Mouse (Mus musculus) c-Kit-positive CD71-negative TER-119-negative erythroid progenitor cells, embryonic 14.5 days (primary cell): Measurements from ENCODE around the gene Tmtc4.

Experiments
- DNase-seq: peaks from one replicate; pipeline ENCODE4 v3.0.0-alpha.2; 2013; ENCODE audit warnings: low read depth

The Tmtc4 gene

DNA sequence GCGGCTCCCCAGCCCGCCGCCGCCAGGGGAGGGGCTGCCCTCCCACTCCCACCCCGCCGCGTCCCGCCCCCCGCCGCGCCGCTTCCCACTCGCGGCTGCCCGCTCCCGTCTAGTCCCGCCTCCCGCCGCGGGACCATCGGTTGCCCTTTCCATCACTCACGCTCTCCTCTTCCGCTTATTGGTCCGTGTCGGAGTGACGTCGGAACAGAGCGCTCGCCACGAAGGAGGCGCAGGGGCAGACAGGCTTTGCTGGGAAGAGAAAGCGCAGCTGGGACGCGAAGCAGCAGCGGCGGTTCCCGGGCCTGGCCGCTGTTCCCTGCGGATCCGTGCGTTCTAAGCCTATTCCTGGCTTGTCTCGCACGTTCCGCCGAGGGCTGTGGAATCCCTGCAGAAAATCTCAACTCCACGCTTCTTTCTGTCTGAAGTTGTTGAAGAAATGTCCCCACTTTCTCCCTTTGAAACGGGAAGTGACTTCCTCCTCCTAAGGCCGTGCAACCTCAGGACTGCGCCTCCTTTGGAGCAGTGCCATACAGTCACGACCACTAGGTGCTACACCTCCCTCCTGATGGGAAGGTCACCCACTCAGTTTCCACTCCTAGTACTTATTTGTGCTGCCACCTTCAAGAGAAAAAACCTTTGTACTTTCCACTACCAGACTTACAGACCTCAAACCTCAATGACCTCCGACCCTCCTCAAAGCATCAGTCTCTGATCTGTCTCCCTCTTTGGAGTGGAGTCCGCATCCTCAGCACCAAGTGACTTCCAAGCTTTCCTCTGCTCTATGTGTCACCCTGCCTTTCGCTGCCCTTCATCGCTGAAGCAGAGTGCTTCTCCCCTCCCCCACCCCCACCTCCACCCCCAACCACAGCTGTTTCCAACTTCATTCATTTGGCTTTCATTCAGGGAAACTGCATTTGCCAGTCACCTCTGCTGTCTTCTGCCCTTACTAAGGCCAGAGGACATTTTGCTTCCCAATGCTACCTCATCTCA lies at the start of gene Tmtc4:
TSS of gene Tmtc4 (minus strand) at position 810 of the 990 bp plus-strand sequence.
- peak; percentile 86 for DNase-seq

DNA sequence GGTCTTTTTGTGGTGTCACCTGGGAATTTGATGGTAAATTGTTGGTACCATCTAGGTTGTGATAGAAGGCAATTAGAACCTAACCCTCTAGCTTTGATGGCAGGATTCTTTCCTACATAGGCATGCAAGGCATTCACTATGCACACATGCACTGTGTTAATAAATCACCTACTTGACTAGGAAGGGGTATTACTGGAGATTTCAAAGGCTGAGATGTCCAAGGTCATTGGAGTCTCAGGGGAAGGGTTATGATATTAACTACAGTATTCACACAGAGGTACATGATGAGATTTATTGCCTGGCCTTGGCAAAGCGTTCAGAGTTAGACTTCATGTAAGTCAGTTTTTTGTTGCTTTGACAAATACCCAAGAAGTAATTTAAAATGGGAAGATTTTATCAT lies 48.6 kb upstream of the Tmtc4 start:
- DNase-seq, result no peak

DNA sequence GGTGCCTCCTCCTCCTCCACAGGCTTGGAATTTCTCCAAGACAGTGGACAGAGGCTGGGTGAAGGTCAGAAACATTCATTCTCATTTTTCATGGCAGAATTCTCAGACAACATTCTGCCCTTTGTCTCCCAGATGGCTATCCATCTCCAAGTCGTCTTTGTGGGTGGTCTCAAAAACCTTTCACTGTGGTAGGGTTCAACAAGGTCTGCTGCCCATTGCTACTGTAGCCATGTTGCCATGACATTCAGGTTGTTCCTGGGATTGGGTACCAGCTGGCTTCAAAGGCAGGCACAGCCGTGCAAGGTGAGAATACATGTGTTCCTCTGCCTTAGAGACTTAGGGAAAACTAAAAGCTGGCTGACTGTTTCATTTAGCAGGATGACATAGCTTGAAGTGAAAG lies 44.0 kb upstream of the Tmtc4 start:
- no peak for DNase-seq

DNA sequence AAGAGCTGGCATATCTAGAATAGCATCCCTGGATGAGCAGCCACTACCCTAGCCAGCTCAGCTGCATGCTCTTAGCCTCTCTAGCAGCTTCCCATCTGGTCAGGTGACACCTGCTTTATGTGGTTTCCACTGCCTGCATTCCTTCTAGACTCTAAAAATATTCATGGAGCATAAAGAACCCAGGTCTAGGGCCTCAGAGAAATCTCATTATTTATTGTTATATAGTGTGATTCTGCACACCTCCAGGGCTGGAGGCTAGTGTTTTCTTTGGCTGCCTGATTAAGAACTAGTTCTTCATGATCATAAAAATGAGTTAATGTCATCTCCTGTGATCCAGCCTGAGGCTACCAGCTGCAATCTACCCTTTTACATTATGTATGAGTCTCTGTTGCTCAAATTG lies 39.1 kb upstream of the Tmtc4 start:
- no peak for DNase-seq

DNA sequence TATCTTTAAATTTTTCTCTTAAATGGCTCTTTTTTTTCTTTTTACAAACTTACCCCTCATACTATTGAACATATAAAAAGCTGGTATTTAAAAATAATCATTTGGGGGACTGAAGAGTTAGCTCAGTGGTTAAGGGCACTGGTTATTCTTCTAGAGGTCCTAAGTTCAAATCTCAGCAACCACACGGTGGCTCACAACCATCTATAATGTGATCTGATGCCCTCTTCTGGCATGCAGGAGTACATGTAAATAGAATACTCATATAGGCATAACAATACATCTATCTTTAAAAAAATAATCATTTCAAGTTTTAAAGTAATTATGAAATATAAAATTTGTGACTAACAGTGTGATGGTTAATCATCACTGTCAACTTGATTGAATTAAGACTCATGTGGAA lies 32.5 kb upstream of the Tmtc4 start:
- no peak for DNase-seq

DNA sequence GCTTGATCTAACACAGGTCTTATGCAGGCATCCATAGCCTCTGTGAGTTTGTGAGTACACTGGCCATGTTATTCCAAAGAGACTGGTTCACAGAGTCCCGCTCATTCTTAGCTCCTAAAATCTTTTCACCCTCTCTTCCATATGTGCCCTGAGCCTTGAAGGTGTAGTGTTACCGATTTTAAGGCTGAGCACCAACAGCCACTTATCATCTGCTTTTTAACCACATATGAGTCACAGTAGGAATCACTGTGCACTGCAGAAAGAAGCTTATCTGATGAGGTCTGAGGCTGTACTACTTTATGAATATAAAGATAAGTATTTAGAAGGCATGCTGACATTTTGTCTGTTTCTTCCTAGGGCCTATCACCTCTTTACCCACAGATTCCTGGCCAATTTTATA lies 31.9 kb upstream of the Tmtc4 start:
- DNase-seq, result no peak

DNA sequence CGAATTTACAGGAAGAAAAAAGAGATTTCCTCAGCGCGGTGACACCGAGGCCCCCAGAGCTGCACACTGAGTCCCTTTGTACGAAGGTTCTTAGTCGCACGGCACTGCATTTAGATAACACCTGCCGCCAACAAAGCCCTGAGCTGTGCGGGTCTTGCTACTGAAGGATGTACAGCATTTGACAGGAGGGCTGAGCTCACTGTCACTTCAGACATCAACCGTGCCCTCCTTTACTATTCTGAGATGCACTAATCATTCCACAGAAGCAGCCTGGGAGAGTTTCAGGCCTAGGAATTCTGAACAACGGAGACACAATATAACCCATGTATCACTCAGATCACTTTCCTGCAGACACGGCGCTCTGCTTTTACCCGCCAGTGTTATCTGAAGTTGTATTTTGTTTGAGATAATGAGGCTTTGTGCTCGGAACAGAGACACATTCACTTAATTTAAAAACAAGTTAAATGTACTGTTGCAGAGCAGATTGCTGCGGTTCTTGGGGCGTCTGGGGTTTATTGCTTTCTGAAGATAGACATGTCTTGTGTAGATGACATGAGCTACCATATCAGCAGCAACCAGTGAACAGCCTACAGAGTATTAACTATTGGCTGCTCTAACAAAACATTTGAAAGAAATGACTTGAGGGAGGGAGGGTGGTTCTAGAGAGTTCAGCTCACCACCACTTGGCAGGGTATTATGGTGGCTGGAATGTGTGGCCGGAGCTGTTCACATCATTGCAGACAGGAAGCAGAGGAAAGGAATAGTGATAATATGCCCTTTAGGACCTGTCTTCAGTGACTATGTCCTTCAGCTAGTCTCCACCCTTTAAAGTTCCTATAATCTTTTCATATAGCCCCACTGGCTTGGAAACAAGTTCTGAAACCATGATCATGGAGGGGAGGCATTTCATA lies 25.5 kb upstream of the Tmtc4 start:
- no peak for DNase-seq

DNA sequence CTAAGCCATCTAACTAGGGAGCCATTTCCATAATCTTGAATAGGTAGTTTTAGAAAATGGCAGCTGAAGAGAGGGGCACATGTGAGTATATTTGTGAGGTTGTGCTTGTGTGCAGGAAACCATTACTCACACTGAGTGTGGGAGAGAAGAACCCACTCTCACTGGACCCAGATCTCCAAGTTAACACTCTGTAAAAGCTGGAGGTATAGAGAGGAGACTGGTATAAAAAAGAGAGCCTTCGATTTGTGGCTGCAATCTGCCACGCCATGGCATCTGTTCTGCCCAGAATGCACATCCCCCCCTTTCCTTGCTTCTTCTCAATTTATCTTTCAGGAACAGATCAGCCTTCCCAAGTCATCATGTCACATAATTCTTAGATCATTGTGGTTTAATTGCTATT lies 24.8 kb upstream of the Tmtc4 start:
- no peak for DNase-seq

DNA sequence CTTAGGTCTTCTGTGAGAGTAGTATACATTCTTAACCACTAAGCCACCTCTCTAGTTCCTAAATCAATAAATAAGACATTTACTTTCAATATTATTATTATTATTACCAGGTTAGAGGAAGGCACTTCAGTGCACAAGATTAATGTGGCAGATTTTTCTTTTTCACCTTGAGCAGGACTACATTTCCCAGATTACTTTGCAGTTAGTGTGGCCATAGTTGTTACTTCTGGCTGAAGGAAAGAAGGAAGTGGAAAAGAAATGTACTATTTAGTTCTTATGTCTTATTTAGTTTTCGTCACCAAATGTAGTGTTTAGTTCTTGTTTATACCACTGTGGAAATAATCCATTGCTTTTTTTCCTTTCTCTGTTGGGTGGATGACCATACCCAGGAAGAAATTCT lies 19.9 kb upstream of the Tmtc4 start:
- DNase-seq, result no peak

DNA sequence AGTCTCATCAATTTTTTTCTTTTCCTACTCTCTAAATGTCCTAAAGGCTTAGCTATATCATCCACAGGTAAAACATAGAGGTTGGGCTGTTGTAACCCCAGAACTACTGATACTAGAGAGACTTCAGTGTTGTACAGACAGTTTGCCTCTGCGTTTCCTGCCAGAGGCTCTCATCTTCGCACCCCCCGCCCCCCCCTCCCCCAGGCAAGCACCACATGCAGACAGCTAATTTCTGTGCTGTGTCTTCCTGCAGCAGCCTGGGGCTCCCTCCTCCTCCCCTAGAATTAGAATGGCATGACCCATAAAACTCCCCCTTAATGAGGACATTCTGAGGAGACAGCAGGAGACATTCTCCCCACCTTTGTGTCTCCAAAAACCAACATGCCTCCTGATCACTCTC lies 17.6 kb upstream of the Tmtc4 start:
- no peak for DNase-seq

DNA sequence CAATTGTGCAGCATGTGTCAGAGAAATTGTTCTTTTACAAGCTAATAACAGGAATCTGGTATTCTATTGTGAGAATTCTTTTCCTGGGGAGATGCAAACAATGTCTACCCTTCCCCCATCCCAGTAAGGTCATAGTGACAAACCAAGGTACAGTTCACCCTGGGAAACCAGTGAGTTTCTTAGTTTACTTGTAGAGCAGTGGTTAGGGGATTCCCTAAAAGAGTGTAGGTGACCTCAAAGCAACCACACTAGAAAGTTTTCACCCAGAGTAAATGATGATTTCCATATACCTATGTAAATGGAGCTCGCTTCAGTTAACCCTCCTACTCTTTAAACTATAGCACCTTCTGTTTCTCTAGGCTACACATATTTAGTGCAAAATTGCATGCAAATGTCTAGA lies 13.6 kb upstream of the Tmtc4 start:
- DNase-seq, result no peak

DNA sequence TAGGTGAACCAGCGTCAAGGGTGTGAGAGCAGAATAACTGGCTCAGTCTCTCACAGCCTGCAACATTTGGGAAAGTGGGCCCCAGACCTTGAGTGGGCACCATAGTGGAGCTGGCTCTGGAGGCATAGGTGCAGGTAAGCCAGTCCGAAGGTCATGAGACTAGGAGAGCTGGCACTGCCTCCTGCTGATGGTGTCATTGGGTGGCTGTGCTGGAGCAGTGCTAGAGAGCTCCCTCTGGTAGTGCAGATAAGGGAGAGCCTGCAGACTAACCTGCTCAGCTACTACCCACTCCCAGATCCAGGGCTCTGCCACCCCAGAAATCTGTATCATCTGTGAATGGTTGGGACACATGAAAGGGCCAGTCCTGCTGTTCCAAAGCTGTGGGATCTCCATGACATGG lies 10.1 kb upstream of the Tmtc4 start:
- DNase-seq, result no peak

DNA sequence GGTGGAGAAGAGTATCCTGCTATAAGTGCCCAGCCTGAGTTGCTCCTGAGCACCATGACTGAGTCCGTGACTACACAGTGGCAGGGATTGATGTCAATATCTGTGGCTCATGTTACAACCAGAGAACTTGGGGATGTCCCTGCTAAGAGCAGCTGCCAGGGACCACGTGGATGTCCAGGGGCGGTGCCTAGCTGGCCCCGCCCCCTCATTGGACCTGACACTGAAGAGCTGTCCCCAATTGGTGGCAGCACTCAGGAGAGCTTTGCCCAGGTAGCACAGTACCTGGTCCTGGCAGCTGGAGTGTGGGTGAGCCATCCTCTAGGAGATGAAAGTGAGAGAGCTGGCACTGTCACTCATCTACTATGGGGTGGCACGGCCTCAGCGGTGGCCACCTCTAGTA lies 9.1 kb upstream of the Tmtc4 start:
- no peak for DNase-seq

DNA sequence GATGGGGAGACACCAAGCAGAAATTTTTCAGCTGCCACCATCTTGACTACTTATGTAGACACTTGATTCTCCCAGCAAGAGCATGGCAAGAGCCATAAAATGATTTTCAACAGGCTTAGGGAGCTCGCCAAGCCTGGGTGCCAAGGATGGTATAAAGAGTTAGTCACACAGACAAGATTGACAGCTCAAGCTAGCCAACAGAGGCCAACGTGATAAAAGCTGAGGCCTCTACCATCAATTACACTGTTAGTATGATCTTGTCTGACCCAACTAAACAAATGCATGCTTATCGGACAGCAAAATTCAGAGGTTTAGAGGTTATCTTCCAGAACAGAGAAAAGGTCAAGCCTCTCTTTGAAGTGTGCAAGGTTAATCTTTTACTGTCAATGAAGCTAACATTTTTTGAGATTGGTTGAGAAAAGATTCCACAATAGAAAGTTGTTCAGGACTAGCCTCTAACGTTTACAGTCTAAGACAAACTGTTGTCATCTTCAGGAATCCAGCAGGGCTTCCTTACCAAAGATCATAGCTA lies 6.8 kb upstream of the Tmtc4 start:
- DNase-seq, result no peak

DNA sequence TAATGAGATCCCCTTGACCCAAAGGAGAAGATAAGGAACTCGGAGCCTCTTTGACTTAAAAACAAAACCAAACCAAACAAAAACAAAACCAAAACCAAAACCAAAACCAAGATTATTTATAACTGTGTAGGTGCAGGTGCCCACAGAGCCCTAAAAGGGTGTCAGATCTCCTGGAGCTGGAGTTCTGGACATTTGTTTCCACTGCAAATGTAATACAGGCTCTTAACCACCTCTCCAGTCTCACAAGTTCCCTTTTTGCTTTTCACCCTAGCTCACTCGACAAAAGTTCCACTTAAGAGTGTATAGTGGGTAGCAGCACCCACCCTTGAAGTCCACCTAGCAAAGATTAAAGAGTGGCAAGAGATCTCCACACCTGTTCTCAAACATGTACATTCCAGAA lies 2.6 kb upstream of the Tmtc4 start:
- DNase-seq, result no peak

DNA sequence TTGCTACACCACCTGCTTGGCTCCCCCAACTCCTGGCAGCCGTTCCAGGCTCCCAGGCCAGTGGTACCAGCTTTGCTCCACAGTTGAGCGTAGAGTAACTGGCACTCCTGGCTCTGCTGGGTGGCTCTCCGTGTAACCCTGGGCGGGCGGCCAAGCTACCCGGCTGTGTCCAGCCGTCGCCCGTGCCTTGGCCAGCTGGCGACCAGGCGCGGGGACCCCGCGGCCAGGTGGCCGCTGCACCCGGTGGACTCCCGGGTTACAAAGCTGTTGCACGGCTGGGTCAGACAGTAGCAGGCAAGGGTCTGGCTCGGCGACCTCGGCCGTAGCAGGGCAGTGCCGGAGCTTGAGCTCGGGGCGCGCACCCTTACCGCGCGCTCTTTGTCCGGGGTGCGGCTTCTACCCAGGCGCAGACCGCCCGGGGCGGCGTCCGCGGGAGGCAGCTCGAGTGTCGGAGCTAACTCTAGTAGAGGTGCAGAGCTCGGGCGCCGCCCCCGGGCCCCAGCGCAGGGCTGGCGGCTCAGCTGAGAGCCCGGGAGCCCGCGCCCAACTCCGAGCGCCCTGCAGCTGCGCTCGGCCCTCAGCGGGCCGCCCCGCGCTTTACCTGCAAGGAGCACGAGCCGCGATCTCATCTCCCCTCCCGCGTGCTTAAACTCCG lies 1.1 kb downstream of the Tmtc4 start:
- DNase-seq, result peak; percentile 42

DNA sequence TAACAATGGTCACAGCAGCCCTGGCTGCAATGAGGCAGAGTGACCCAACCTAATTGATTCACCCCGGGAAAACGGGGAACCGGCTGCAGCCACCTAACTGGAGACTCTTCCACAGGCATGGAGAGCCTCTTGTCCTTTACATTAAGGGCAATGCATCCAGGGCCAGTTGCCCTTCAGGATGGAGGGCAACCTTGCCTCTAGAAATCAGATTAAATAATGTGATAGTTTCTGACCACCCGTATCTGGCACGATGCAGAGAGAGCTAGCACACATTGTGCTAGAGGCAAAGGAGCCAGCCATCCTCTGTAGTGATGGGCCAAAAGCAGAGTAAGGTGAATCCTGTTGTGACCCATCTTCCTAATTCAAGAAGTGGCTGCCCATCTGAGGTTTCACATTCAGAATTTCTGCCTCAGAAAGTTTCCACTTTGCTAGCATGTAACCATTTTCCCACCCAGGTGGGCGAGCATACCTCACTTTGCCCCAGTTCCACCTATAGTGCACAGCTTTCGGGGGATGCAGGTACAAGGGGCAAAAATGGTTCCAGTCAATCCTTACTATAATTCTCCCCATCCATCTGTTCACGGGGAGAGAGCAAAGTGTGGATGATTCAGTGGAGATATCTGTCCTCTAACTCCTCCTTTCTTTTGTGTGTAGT lies 1.9 kb downstream of the Tmtc4 start:
- DNase-seq, result no peak

DNA sequence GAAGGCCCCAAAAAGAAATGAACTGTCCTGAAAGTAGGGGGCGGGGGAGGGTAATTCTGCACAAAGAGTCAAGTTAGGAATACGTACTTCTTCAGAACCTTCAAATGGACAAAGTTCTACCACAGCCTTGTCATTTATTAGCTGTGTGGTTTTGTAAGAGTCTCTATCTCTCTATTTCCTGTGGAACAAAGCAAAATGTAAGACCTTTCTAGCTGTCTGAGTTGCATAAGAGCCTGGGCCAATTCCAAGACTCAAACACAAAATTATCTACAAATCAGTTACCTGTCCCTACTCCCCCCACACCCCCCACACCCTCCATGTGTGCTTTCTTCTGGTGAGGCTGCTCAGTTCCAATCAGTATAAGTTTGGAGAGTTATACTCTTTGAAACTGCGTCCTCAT lies 5.0 kb downstream of the Tmtc4 start:
- DNase-seq, result no peak

DNA sequence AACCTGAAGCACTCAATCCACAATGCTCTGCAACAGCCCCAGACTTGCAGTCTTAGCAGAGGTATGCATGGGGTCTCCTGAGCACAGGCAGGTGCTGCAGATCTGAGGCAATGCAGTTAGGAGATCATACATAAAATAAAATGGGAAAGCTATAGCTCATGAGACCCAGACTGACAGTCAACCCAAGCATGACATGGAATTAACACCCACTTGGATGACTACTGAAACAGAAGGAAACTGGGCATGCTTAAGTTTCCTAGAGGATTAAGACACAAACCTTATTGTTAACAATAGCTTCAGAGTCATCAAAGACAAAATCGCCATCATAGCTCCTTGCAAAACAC lies 6.1 kb downstream of the Tmtc4 start:
- DNase-seq, result no peak

DNA sequence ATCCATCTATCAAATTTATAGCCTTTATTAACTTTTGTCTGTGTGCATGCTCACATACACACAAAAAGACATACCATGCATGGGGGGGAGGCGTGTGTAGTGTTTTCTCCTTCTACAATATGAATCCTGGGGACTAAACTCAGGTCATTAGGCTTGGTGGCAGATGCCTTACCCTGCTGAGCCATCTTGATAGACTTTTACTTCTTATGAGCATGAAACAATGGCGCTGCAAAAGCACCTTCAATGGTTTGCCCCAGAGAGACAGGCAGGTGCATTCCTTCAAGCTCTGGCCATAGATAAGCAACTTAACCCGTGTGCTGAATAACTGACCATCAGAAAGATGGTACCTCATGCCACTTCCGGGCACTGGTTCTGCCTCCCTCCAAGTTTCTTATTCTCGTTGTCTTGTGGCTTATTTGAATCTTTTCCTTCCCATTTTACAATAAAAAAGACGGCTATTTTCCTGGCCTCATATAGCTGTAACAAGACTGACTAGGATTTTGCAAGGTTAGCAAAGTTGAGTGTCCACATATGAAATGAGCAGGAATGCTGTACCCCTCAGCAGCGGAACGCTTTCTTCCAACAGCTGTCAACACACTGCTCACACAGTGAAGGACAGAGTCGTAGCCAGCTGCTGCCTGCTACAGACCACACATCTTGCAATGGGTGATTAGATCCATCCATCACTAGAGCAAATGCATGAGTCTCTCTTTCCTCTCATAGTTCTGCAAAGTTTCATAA lies 6.6 kb downstream of the Tmtc4 start:
- no peak for DNase-seq
